Mouse (Mus musculus): ENCODE results near the gene Lrmp. TPM values are rescaled to one million over a fixed set of nuclear protein-coding genes. Genes with fewer than 3 reads are reported as not detected.

Gene Lrmp
- polyA plus RNA-seq, 1 experiment from 2014 or later = 26.3 TPM

- no peak for ATAC-seq (replicated peaks; ENCODE audit: extremely low read depth, insufficient read depth, low FRiP score)
These were observed 82.7 kb downstream of the Lrmp start for GRCm38 (mm10) chr6:145197949-145198686.

DNA sequence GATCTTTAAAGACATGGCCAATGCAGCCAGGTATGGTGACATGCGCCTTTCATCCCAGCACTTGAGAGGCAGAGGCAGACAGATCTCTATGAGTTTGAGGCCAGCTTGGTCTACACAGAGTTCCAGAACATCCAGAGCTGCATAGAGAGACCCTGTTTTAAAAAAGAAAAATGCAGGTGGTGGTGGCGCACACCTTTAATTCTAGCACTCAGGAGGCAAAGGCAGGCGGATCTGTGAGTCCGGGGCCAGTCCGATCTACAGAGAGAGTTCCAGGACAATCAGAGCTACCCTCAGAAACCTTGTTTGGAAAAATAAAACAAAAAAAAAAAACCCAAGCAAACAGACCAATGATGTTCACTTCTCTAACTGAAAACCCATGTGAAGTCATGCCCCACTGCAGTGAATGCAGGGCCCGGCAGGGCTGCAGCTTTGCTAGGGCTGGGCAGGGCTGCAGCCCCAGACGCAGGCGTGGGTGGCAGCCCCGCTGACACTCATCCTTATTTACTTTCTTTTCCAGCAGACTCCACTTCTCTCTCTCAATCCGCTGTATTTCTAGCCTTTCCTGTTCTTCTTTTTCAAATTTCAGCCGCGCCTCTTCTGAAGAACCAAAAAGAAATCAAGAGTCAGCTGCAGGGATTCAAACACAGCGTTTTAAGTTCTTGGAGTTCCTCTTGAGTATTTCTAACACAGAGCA is 87.1 kb downstream of the Lrmp start:
- Histone ChIP-seq H3K4me1 (ENCODE audit: control insufficient read depth, insufficient read depth, low read length) (no peaks in the 10 kb centered on the region), H3K36me3 (ENCODE audit: control insufficient read depth, insufficient read depth) (no peaks in the 10 kb centered on the region), H3K9me3 (replicated peaks; ENCODE audit: control insufficient read depth, low read length) (no peaks in the 10 kb centered on the region), H3K27me3 (ENCODE audit: control insufficient read depth, insufficient read depth, low read length) (no peaks in the 10 kb centered on the region), H3K4me2 (ENCODE audit: low read depth, low read length) (no peak overlapping the region), H3K27ac (ENCODE audit: low read length) (no peak overlapping the region), H3K4me3 (ENCODE audit: low read length) (no peak overlapping the region), H3K9ac (ENCODE audit: low read length) (no peak overlapping the region)
- ATAC-seq (replicated peaks; ENCODE audit: extremely low read depth, insufficient read depth, low FRiP score) = no peak
- WGBS = 79% methylated on average over 13 of the region's 13 CpGs

More at GRCm38 (mm10) chr6:145197949-145198686, 82.7 kb downstream of the Lrmp start:
- Histone ChIP-seq H3K4me1 (ENCODE audit: control insufficient read depth, insufficient read depth, low read length) (no peaks in the 10 kb centered on the region), H3K9me3 (replicated peaks; ENCODE audit: control insufficient read depth, low read length) (no peaks in the 10 kb centered on the region), H3K27ac (ENCODE audit: low read length) (no peak overlapping the region), H3K4me3 (ENCODE audit: low read length) (no peak overlapping the region), H3K27me3 (ENCODE audit: control insufficient read depth, insufficient read depth, low read length) (no peaks in the 10 kb centered on the region), H3K36me3 (ENCODE audit: control insufficient read depth, insufficient read depth) (no peaks in the 10 kb centered on the region), H3K4me2 (ENCODE audit: low read depth, low read length) (no peak overlapping the region), H3K9ac (ENCODE audit: low read length) (no peak overlapping the region)
- WGBS = 90% methylated on average over 8 of the region's 8 CpGs

- Histone ChIP-seq H3K9ac (ENCODE audit: low read length) (no peak overlapping the region), H3K9me3 (replicated peaks; ENCODE audit: control insufficient read depth, low read length) (no peaks in the 10 kb centered on the region), H3K4me3 (ENCODE audit: low read length) (no peak overlapping the region), H3K4me2 (ENCODE audit: low read depth, low read length) (no peak overlapping the region), H3K4me1 (ENCODE audit: control insufficient read depth, insufficient read depth, low read length) (no peaks in the 10 kb centered on the region), H3K27me3 (ENCODE audit: control insufficient read depth, insufficient read depth, low read length) (no peaks in the 10 kb centered on the region), H3K36me3 (ENCODE audit: control insufficient read depth, insufficient read depth) (no peaks in the 10 kb centered on the region), H3K27ac (ENCODE audit: low read length) (no peak overlapping the region)
- ATAC-seq (replicated peaks; ENCODE audit: extremely low read depth, insufficient read depth, low FRiP score) = no peak
- 94% methylated on average over 6 of the region's 6 CpGs for WGBS
These were observed 89.0 kb downstream of the Lrmp start for GRCm38 (mm10) chr6:145204440-145204839.

- no peaks in the 10 kb centered on the region for H3K36me3 ChIP-seq (ENCODE audit: control insufficient read depth, insufficient read depth)
- H3K27ac ChIP-seq (ENCODE audit: low read length) = no peak overlapping the region
- H3K4me1 ChIP-seq (ENCODE audit: control insufficient read depth, insufficient read depth, low read length) = peaks cover under 1% of the 10 kb centered on the region
- no peak overlapping the region for H3K4me3 ChIP-seq (ENCODE audit: low read length)
- no peak for ATAC-seq (replicated peaks; ENCODE audit: extremely low read depth, insufficient read depth, low FRiP score)
- H3K4me2 ChIP-seq (ENCODE audit: low read depth, low read length) = no peak overlapping the region
- H3K27me3 ChIP-seq (ENCODE audit: control insufficient read depth, insufficient read depth, low read length) = no peaks in the 10 kb centered on the region
- no peak overlapping the region for H3K9ac ChIP-seq (ENCODE audit: low read length)
- H3K9me3 ChIP-seq (replicated peaks; ENCODE audit: control insufficient read depth, low read length) = no peaks in the 10 kb centered on the region
- WGBS = 62% methylated on average over 10 of the region's 10 CpGs
These were observed 89.7 kb downstream of the Lrmp start for GRCm38 (mm10) chr6:145205142-145205541.

DNA sequence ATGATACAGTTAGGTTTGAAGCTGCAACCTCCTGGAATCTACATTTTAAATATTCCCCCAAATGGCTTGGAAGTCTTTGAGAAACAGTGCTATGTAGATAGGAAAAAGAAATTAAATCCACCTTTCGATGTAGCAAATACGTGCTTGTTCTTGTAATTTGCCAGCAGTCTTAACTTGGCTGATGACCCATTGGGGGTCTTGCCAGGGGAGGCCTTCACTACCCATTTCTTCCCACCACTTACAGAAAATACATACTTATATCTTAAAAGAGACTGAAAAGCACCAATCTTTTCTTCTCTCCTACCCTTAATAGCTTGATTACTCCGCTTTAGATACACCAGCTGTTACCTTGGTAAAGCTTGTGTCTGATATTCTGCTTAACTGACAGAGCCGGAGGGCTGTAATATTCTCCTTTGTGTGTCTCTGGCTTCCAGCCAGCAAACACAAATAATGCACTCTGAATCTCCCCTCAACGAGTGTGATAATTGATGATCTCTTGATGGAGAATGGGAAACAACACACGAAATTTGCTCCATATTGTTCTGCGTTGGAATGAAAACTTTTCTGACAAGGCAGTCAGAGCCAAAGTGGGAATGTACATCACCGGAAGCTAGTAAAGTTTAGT is 94.7 kb downstream of the Lrmp start:
- WGBS = 30% methylated on average over 8 of the region's 8 CpGs
- peak overlapping the region; percentile 60 for H3K4me3 ChIP-seq (ENCODE audit: low read length)
- peak overlapping the region; percentile 90 for H3K4me2 ChIP-seq (ENCODE audit: low read depth, low read length)
- no peaks in the 10 kb centered on the region for H3K36me3 ChIP-seq (ENCODE audit: control insufficient read depth, insufficient read depth)
- H3K27ac ChIP-seq (ENCODE audit: low read length) = no peak overlapping the region
- no peaks in the 10 kb centered on the region for H3K27me3 ChIP-seq (ENCODE audit: control insufficient read depth, insufficient read depth, low read length)
- peaks cover 15% of the 10 kb centered on the region for H3K4me1 ChIP-seq (ENCODE audit: control insufficient read depth, insufficient read depth, low read length)
- ATAC-seq (replicated peaks; ENCODE audit: extremely low read depth, insufficient read depth, low FRiP score) = no peak
- H3K9me3 ChIP-seq (replicated peaks; ENCODE audit: control insufficient read depth, low read length) = no peaks in the 10 kb centered on the region
- peak overlapping the region; percentile 46; the same call in 1 of the 2 replicates for H3K9ac ChIP-seq (ENCODE audit: low read length)

GRCm38 (mm10) chr6:145210816-145211338 is 95.4 kb downstream of the Lrmp start, which contains the start of the genes Casc1 and Etfrf1:
Gene Casc1 (minus strand): TSS chr6:145211005.
Gene Etfrf1 (plus strand): TSS chr6:145211134.
- ATAC-seq (replicated peaks; ENCODE audit: extremely low read depth, insufficient read depth, low FRiP score) = peak; percentile 100
- Histone ChIP-seq H3K9ac (ENCODE audit: low read length) (peak within 1 kb of the TSS; percentile 98), H3K36me3 (ENCODE audit: control insufficient read depth, insufficient read depth) (peaks cover 3% of the 10 kb centered on the region; the same call in 1 of the 2 replicates), H3K4me3 (ENCODE audit: low read length) (peak within 1 kb of the TSS; percentile 88), H3K9me3 (replicated peaks; ENCODE audit: control insufficient read depth, low read length) (no peaks in the 10 kb centered on the region), H3K4me1 (ENCODE audit: control insufficient read depth, insufficient read depth, low read length) (peaks cover 15% of the 10 kb centered on the region), H3K4me2 (ENCODE audit: low read depth, low read length) (peak within 1 kb of the TSS; percentile 90), H3K27me3 (ENCODE audit: control insufficient read depth, insufficient read depth, low read length) (no peaks in the 10 kb centered on the region), H3K27ac (ENCODE audit: low read length) (peak within 1 kb of the TSS; percentile 99)
- under 1% methylated on average over 36 of the region's 36 CpGs for WGBS

GRCm38 (mm10) chr6:145211376-145212305 is 96.2 kb downstream of the Lrmp start:
- peaks cover 3% of the 10 kb centered on the region for H3K36me3 ChIP-seq (ENCODE audit: control insufficient read depth, insufficient read depth)
- WGBS = under 1% methylated on average over 21 of the region's 21 CpGs
- peak overlapping the region; percentile 88 for H3K4me3 ChIP-seq (ENCODE audit: low read length)
- peak overlapping the region; percentile 78 for H3K4me2 ChIP-seq (ENCODE audit: low read depth, low read length)
- H3K27me3 ChIP-seq (ENCODE audit: control insufficient read depth, insufficient read depth, low read length) = no peaks in the 10 kb centered on the region
- peak; percentile 2; the same call in 1 of the 2 replicates for ATAC-seq (replicated peaks; ENCODE audit: extremely low read depth, insufficient read depth, low FRiP score)
- peaks cover 15% of the 10 kb centered on the region for H3K4me1 ChIP-seq (ENCODE audit: control insufficient read depth, insufficient read depth, low read length)
- no peaks in the 10 kb centered on the region for H3K9me3 ChIP-seq (replicated peaks; ENCODE audit: control insufficient read depth, low read length)
- peak overlapping the region; percentile 99 for H3K27ac ChIP-seq (ENCODE audit: low read length)
- H3K9ac ChIP-seq (ENCODE audit: low read length) = peak overlapping the region; percentile 98

- Histone ChIP-seq H3K36me3 (ENCODE audit: control insufficient read depth, insufficient read depth) (peaks cover 3% of the 10 kb centered on the region), H3K27me3 (ENCODE audit: control insufficient read depth, insufficient read depth, low read length) (no peaks in the 10 kb centered on the region), H3K9me3 (replicated peaks; ENCODE audit: control insufficient read depth, low read length) (no peaks in the 10 kb centered on the region), H3K27ac (ENCODE audit: low read length) (no peak overlapping the region), H3K4me3 (ENCODE audit: low read length) (no peak overlapping the region), H3K4me1 (ENCODE audit: control insufficient read depth, insufficient read depth, low read length) (peaks cover 15% of the 10 kb centered on the region), H3K9ac (ENCODE audit: low read length) (no peak overlapping the region), H3K4me2 (ENCODE audit: low read depth, low read length) (no peak overlapping the region)
- WGBS = 82% methylated on average over 2 of the region's 2 CpGs
- no peak for ATAC-seq (replicated peaks; ENCODE audit: extremely low read depth, insufficient read depth, low FRiP score)
These were observed 98.5 kb downstream of the Lrmp start for GRCm38 (mm10) chr6:145213916-145214315.
